Mouse (Mus musculus): ENCODE data around the gene Nme9.

- TF ChIP-seq POLR2A (IDR thresholded peaks at IDR 0.05; ENCODE audit: insufficient read depth, low read depth, low read length) (no peak), CTCF (IDR thresholded peaks at IDR 0.05; ENCODE audit: insufficient read depth, low read depth, low read length) (no peak)
Measured at GRCm38 (mm10) chr9:99437781-99438565, 13.3 kb upstream of the Nme9 start.
